Mouse (Mus musculus) cortical plate, adult 2 months (tissue): ENCODE data around the gene Amt.

ENCODE experiments used
- CTCF ChIP-seq: fragments of 200-500 bp; IDR thresholded peaks from 2 replicates; pipeline ENCODE4 v1.5.1; 2011; ENCODE audit warnings: mild to moderate bottlenecking, control low read depth, low read length; ENCODE audit not compliant: insufficient read depth; ENCODE audit errors: extremely low read depth
- POLR2A ChIP-seq: fragments of 200-500 bp; IDR thresholded peaks from 2 replicates; pipeline ENCODE4 v1.6.1; 2011; ENCODE audit warnings: mild to moderate bottlenecking, low read length, control low read depth; ENCODE audit not compliant: insufficient read depth; ENCODE audit errors: extremely low read depth

DNA sequence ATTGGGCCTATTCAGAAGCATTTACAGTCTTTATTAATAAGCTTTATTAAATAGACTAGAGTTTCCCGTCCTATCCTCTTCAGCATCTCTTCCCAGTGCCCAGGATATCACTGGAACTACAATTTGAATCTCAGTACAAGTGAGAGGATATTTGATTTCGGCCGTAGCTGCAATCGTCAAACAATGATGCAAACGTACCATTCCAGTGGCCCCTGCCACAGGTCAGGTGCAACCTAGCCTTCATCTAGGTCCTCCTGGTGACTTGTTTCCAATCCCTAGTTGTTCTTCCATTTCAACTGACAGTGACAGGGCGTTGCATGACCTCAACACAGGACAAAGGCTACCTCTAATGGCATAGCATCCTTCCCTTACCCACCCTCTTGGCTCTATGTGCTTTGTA is 5.9 kb upstream of the Amt start:
- TF ChIP-seq CTCF (no peak), POLR2A (no peak)
